Mouse (Mus musculus) CH12.LX (cell line): ENCODE data around the gene Itgam. TPM values are rescaled to one million over a fixed set of nuclear protein-coding genes. Genes with fewer than 3 reads are reported as not detected.

Source experiments
- DNase-seq: peaks from one replicate; pipeline ENCODE4 v3.0.0-alpha.2; 2013; ENCODE audit errors: extremely low read depth
- H3K27ac ChIP-seq: 2 replicates; pipeline ENCODE4 v1.5.1; 2012; ENCODE audit warnings: low read depth, mild to moderate bottlenecking, control low read depth, moderate library complexity; ENCODE audit not compliant: insufficient read depth
- H3K27me3 ChIP-seq: replicated peaks from 2 replicates; pipeline ENCODE3; 2012; ENCODE audit warnings: inconsistent platforms
- H3K36me3 ChIP-seq, 2 experiments: replicated peaks in 1 of 2; 2 replicates each; pipeline versions ENCODE3 to v1.6.1; 2012; ENCODE audit warnings: inconsistent platforms in 1 of 2, low read length in 1 of 2, mild to moderate bottlenecking in 1 of 2, mixed read lengths in 1 of 2, moderate library complexity in 1 of 2; ENCODE audit not compliant: control insufficient read depth in 1 of 2, insufficient read depth in 1 of 2
- H3K4me1 ChIP-seq, 2 experiments: 2 replicates each; pipeline ENCODE4 v1.6.1; 2012; ENCODE audit warnings: inconsistent platforms in 1 of 2, moderate library complexity in 1 of 2; ENCODE audit not compliant: insufficient read depth in 2 of 2, control insufficient read depth in 1 of 2
- H3K4me2 ChIP-seq: 2 replicates; pipeline ENCODE4 v1.6.1; 2012; ENCODE audit warnings: low read depth, mild to moderate bottlenecking, control low read depth; ENCODE audit not compliant: poor library complexity, insufficient read depth, severe bottlenecking
- H3K4me3 ChIP-seq, 3 experiments: fragments of 150-350 bp in 1 of 3; sonication (generic) in 1 of 3; replicated peaks in 1 of 3; 2 replicates each; pipeline versions ENCODE3 to v1.5.1; 2011 to 2012; ENCODE audit warnings: low read depth in 2 of 3, low read length in 2 of 3, mild to moderate bottlenecking in 2 of 3, moderate library complexity in 2 of 3, control low read depth in 1 of 3, improper control_type of control experiment in 1 of 3, inconsistent platforms in 1 of 3, mixed read lengths in 1 of 3; ENCODE audit not compliant: poor library complexity in 1 of 3
- H3K79me2 ChIP-seq: replicated peaks from 2 replicates; pipeline ENCODE4 v1.6.1; 2012; ENCODE audit warnings: mild to moderate bottlenecking, moderate library complexity; ENCODE audit not compliant: control insufficient read depth, poor library complexity, insufficient read depth, severe bottlenecking; ENCODE audit errors: extremely low read depth
- H3K9ac ChIP-seq: 2 replicates; pipeline ENCODE4 v1.6.1; 2012; ENCODE audit warnings: low read depth, mild to moderate bottlenecking, control low read depth, moderate library complexity; ENCODE audit not compliant: insufficient read depth
- H3K9me3 ChIP-seq: replicated peaks from 2 replicates; pipeline ENCODE3; 2012; ENCODE audit warnings: low read length, inconsistent platforms, mixed read lengths
- CHD2 ChIP-seq: IDR thresholded peaks from 2 replicates; pipeline ENCODE4 v1.6.1; 2011; ENCODE audit warnings: low read length, improper control_type of control experiment
- E2F4 ChIP-seq: IDR thresholded peaks from 2 replicates; pipeline ENCODE4 v1.6.1; 2011; ENCODE audit warnings: low read depth, low read length, improper control_type of control experiment; ENCODE audit not compliant: insufficient replicate concordance
- EP300 ChIP-seq: IDR thresholded peaks from 2 replicates; pipeline ENCODE4 v1.6.1; 2011; ENCODE audit warnings: low read length, improper control_type of control experiment
- ETS1 ChIP-seq: conservative IDR thresholded peaks from 2 replicates; pipeline ENCODE4 v1.6.1; 2012; ENCODE audit warnings: low read depth, mild to moderate bottlenecking, inconsistent platforms, low read length, improper control_type of control experiment, moderate library complexity
- GABPA ChIP-seq: IDR thresholded peaks from 2 replicates; pipeline ENCODE4 v1.6.1; 2012; ENCODE audit warnings: low read depth, low read length, improper control_type of control experiment, inconsistent platforms; ENCODE audit not compliant: insufficient replicate concordance
- HCFC1 ChIP-seq: IDR thresholded peaks from 2 replicates; pipeline ENCODE4 v1.6.1; 2012; ENCODE audit warnings: low read depth, mild to moderate bottlenecking, inconsistent platforms, low read length, improper control_type of control experiment
- JUN ChIP-seq: IDR thresholded peaks from 2 replicates; pipeline ENCODE4 v1.6.1; 2011; ENCODE audit warnings: low read depth, mild to moderate bottlenecking, low read length, improper control_type of control experiment, moderate library complexity; ENCODE audit not compliant: insufficient read depth
- MAZ ChIP-seq: IDR thresholded peaks from 2 replicates; pipeline ENCODE4 v1.6.1; 2012; ENCODE audit warnings: low read depth, mild to moderate bottlenecking, inconsistent platforms, low read length, improper control_type of control experiment, moderate library complexity
- NELFE ChIP-seq: IDR thresholded peaks from 2 replicates; pipeline ENCODE4 v1.6.1; 2011; ENCODE audit warnings: low read depth, low read length, improper control_type of control experiment
- NRF1 ChIP-seq: IDR thresholded peaks from 2 replicates; pipeline ENCODE4 v1.6.1; 2014; ENCODE audit warnings: low read depth, mild to moderate bottlenecking, inconsistent platforms, low read length, improper control_type of control experiment, moderate library complexity
- POLR2A ChIP-seq: IDR thresholded peaks from 2 replicates; pipeline ENCODE4 v1.6.1; 2011; ENCODE audit warnings: low read depth, mild to moderate bottlenecking, improper control_type of control experiment, low read length
- RCOR1 ChIP-seq: conservative IDR thresholded peaks from 2 replicates; pipeline ENCODE4 v1.6.1; 2012; ENCODE audit warnings: low read depth, mild to moderate bottlenecking, inconsistent platforms, low read length, improper control_type of control experiment
- SIN3A ChIP-seq: IDR thresholded peaks from 2 replicates; pipeline ENCODE4 v1.6.1; 2012; ENCODE audit warnings: low read length, improper control_type of control experiment, inconsistent platforms
- SMC3 ChIP-seq: IDR thresholded peaks from 2 replicates; pipeline ENCODE4 v1.6.1; 2011; ENCODE audit warnings: low read depth, low read length, improper control_type of control experiment
- ZKSCAN1 ChIP-seq: IDR thresholded peaks from 2 replicates; pipeline ENCODE4 v1.6.1; 2012; ENCODE audit warnings: low read depth, inconsistent platforms, low read length, improper control_type of control experiment, borderline replicate concordance
- ZMIZ1 ChIP-seq: IDR thresholded peaks from 2 replicates; pipeline ENCODE4 v1.6.1; 2012; ENCODE audit warnings: low read depth, mild to moderate bottlenecking, inconsistent platforms, low read length, improper control_type of control experiment
- ZNF384 ChIP-seq: IDR thresholded peaks from 2 replicates; pipeline ENCODE4 v1.6.1; 2012; ENCODE audit warnings: low read depth, low read length, improper control_type of control experiment, inconsistent platforms
- dilution Hi-C: fragments of 300-500 bp; cut with MboI; formaldehyde crosslinking; loops from 2 replicates; pipeline ENCODE4 v1.14.3; 2020; ENCODE audit warnings: low sequenced_read_pairs; ENCODE audit not compliant: extremely low pct_unique_long_range_greater_than_20kb, extremely low pct_ligation_motif_present
- in situ Hi-C: fragments of 300-500 bp; cut with MboI; formaldehyde crosslinking; loops from 3 replicates; pipeline ENCODE4 v1.14.3; 2019; ENCODE audit warnings: low sequenced_read_pairs, low pct_ligation_motif_present, low pct_unique_long_range_greater_than_20kb, mixed read lengths
- polyA plus RNA-seq: library from polyadenylated mRNA; unstranded; fragments of >175 nt; gene quantifications from 2 replicates; pipeline ENCODE4 v1.2.1, GENCODE M21; 2012; ENCODE audit warnings: low read depth; ENCODE audit not compliant: insufficient read length
- total RNA-seq, 2 experiments: library from RNA; depleted of rRNA; stranded (reverse); fragments of 300-350 nt in 1 of 2; fragments of >200 nt in 1 of 2; gene quantifications; 2 replicates each; pipeline ENCODE4 v1.2.3; 2012 to 2014

The Itgam gene
- total and polyA plus RNA-seq, 3 experiments, result 0.13 to 1.1 (median 0.48) TPM

- H3K4me2 ChIP-seq, result no peak overlapping the region
- H3K4me3 ChIP-seq, result no peak overlapping the region
- H3K4me1 ChIP-seq, result 0 out of 4 replicates have a peak, but pooled peaks cover 0 to 2% of the 10 kb centered on the region in 2 experiments
- no peak overlapping the region for H3K9ac ChIP-seq
- no peaks in the 10 kb centered on the region for H3K79me2 ChIP-seq
- H3K36me3 ChIP-seq, result no peaks in the 10 kb centered on the region
- dilution Hi-C loops, result no loop called here
- DNase-seq, result no peak
- in situ Hi-C loops, result loop anchor here (5.0 kb wide), 1 partner anchor 82 kb away; no protein-coding TSS in a partner anchor
- H3K27me3 ChIP-seq, result peaks cover 25% of the 10 kb centered on the region
- no peaks in the 10 kb centered on the region for H3K9me3 ChIP-seq
- H3K27ac ChIP-seq, result no peak overlapping the region
- TF ChIP-seq NELFE (no peak), NRF1 (no peak), E2F4 (no peak), MAZ (no peak), EP300 (no peak)
- TF ChIP-seq, all 38 proteins: peak for 0
These were observed 47.9 kb downstream of the Itgam start for GRCm38 (mm10) chr7:128110314-128110713.

GRCm38 (mm10) chr7:128112131-128112530 lies 49.7 kb downstream of the Itgam start:
- Histone ChIP-seq H3K4me1 (peaks cover 0 to 2% of the 10 kb centered on the region in 2 experiments; a peak in 1 of 4 replicates), H3K4me2 (no peak overlapping the region), H3K9me3 (no peaks in the 10 kb centered on the region), H3K79me2 (no peaks in the 10 kb centered on the region), H3K27me3 (peaks cover 24% of the 10 kb centered on the region), H3K4me3 (no peak overlapping the region), H3K9ac (no peak overlapping the region), H3K36me3 (no peaks in the 10 kb centered on the region), H3K27ac (no peak overlapping the region)
- dilution Hi-C loops (no loop called here), in situ Hi-C loops (loop anchor here (5.0 kb wide), 1 partner anchor 80 kb away; no protein-coding TSS in a partner anchor)
- TF ChIP-seq NRF1 (no peak), ZNF384 (no peak), CHD2 (no peak)
- no peak for DNase-seq

- Histone ChIP-seq H3K4me1 (peaks cover 0 to 2% of the 10 kb centered on the region in 2 experiments; a peak in 1 of 4 replicates), H3K4me3 (no peak overlapping the region), H3K9me3 (peaks cover 2% of the 10 kb centered on the region), H3K36me3 (no peaks in the 10 kb centered on the region), H3K4me2 (no peak overlapping the region), H3K27ac (no peak overlapping the region), H3K79me2 (no peaks in the 10 kb centered on the region), H3K9ac (no peak overlapping the region), H3K27me3 (peaks cover 23% of the 10 kb centered on the region)
- no peak for DNase-seq
- TF ChIP-seq ZKSCAN1 (no peak), EP300 (no peak), SIN3A (no peak), MAZ (no peak), JUN (no peak), POLR2A (no peak), SMC3 (no peak), HCFC1 (no peak), ZMIZ1 (no peak), GABPA (no peak), RCOR1 (no peak), ETS1 (no peak)
- in situ Hi-C loops, result loop anchor here (5.0 kb wide), 1 partner anchor 78 kb away; no protein-coding TSS in a partner anchor
- dilution Hi-C loops, result no loop called here
These were observed 52.1 kb downstream of the Itgam start for GRCm38 (mm10) chr7:128114371-128115105.
